Comparison of ENCODE assay signal across 8 mouse cellular contexts in genomic region chr17:29330671-29331410, GRCm38 (mm10). TPM values are rescaled to one million over a fixed set of nuclear protein-coding genes. Genes with fewer than 3 reads are reported as not detected.
A peak's percentile ranks its signal among the peaks of the same experiment; 100 is the strongest.
DNase-seq lines count a peak whose midpoint lies in the region; ATAC-seq and TF ChIP-seq lines count a peak whose summit lies in the region.

No protein-coding gene starts in this region.

- H3K4me1 ChIP-seq in lung, embryonic 14.5 days (ENCODE audit: insufficient read depth), result 0 out of 2 replicates have a peak, but pooled peaks cover 5% of the 10 kb centered on the region
- H3K4me1 ChIP-seq in heart, embryonic 15.5 days (replicated peaks), result peaks cover 31% of the 10 kb centered on the region
- H3K4me1 ChIP-seq in midbrain, embryonic 12.5 days, result peaks cover 46% of the 10 kb centered on the region

- H3K9ac ChIP-seq in lung, embryonic 14.5 days, result no peak overlapping the region
- no peak overlapping the region for H3K9ac ChIP-seq in heart, embryonic 15.5 days
- H3K9ac ChIP-seq in midbrain, embryonic 12.5 days (replicated peaks), result no peak overlapping the region

- peaks cover 7% of the 10 kb centered on the region; the same call in 1 of the 2 replicates for H3K27me3 ChIP-seq in lung, embryonic 14.5 days (ENCODE audit: insufficient read depth, low read length)
- H3K27me3 ChIP-seq in heart, embryonic 15.5 days, result peaks cover 15% of the 10 kb centered on the region
- H3K27me3 ChIP-seq in midbrain, embryonic 12.5 days, result peaks cover 15% of the 10 kb centered on the region; the same call in 1 of the 2 replicates

- no peak for TF ChIP-seq CTCF in lung, embryonic 14.5 days (IDR thresholded peaks at IDR 0.05; ENCODE audit: low read depth)

- H3K27ac ChIP-seq in lung, embryonic 14.5 days (ENCODE audit: low read depth), result no peak overlapping the region
- peak overlapping the region; percentile 70 for H3K27ac ChIP-seq in heart, embryonic 15.5 days
- peak overlapping the region; percentile 70 for H3K27ac ChIP-seq in midbrain, embryonic 12.5 days (replicated peaks)

- peaks cover 51% of the 10 kb centered on the region for H3K36me3 ChIP-seq in lung, embryonic 14.5 days (ENCODE audit: insufficient read depth)
- H3K36me3 ChIP-seq in heart, embryonic 15.5 days, result peaks cover 40% of the 10 kb centered on the region
- H3K36me3 ChIP-seq in midbrain, embryonic 12.5 days, result peaks cover 48% of the 10 kb centered on the region

- no peak overlapping the region for H3K4me3 ChIP-seq in lung, embryonic 14.5 days (ENCODE audit: low read depth, low read length)
- H3K4me3 ChIP-seq in heart, embryonic 15.5 days, result no peak overlapping the region
- H3K4me3 ChIP-seq in midbrain, embryonic 12.5 days, result no peak overlapping the region

- ATAC-seq in lung, embryonic 14.5 days (ENCODE audit: insufficient read depth), result 0 out of 2 replicates have a peak, but pooled peaks have one; percentile 5
- 0 out of 2 replicates have a peak, but pooled peaks have one; percentile 8 for ATAC-seq in heart, embryonic 15.5 days (replicated peaks; ENCODE audit: insufficient number of reproducible peaks, insufficient read depth, low FRiP score, low read depth)
- ATAC-seq in midbrain, embryonic 12.5 days (ENCODE audit: low FRiP score, low read depth), result no peak

- H3K4me2 ChIP-seq in lung, embryonic 14.5 days, result no peak overlapping the region
- H3K4me2 ChIP-seq in heart, embryonic 15.5 days, result no peak overlapping the region
- H3K4me2 ChIP-seq in midbrain, embryonic 12.5 days (replicated peaks), result no peak overlapping the region

- 21% methylated on average over 5 of the region's 5 CpGs for WGBS in lung, embryonic 14.5 days
- 10% methylated on average over 5 of the region's 5 CpGs for WGBS in heart, embryonic 15.5 days
- 16% methylated on average over 5 of the region's 5 CpGs for WGBS in midbrain, embryonic 12.5 days

- no peaks in the 10 kb centered on the region for H3K9me3 ChIP-seq in lung, embryonic 14.5 days (ENCODE audit: low read depth, low read length)
- H3K9me3 ChIP-seq in heart, embryonic 15.5 days (replicated peaks), result no peaks in the 10 kb centered on the region
- H3K9me3 ChIP-seq in midbrain, embryonic 12.5 days, result no peaks in the 10 kb centered on the region

- DNase-seq in lung, embryonic 14.5 days, result no peak
- no peak for DNase-seq in lung, adult 18-20 months
- peak; percentile 82 to 85 for DNase-seq in cerebellum, postnatal 10 days
- no peak for DNase-seq in c-Kit-positive CD71-positive TER-119-positive erythroid progenitor cells, embryonic 14.5 days (ENCODE audit: low spot score)
- no peak for DNase-seq in thymus, postnatal 0 days (ENCODE audit: low spot score)
- no peak for DNase-seq in right cerebral cortex, adult 18-20 months

RNA-seq across cellular contexts. Expression of gene Pi16, which starts 13.4 kb away (rescaled TPM):
- 0.14 TPM in 2 replicates for polyA plus RNA-seq in lung, embryonic 14.5 days (2014; fragmentation: Nextera tagmentation; extraction: Ambion mirVana)
- polyA plus RNA-seq in heart, embryonic 15.5 days (2015; fragmentation: Nextera tagmentation; extraction: Ambion mirVana), result 4.3 and 5.8 TPM in 2 replicates
- 1.3 and 2.0 TPM in 2 replicates for polyA plus RNA-seq in midbrain, embryonic 12.5 days (2016; fragmentation: Nextera tagmentation; extraction: Ambion mirVana)
- 3.7 and 4.4 TPM in 2 replicates for polyA plus RNA-seq in thymus, postnatal 0 days (2015; fragmentation: Nextera tagmentation; extraction: Ambion mirVana)

RNA-seq across cellular contexts. Expression of gene Mtch1, which starts 16.9 kb away (rescaled TPM):
- 381 and 395 TPM in 2 replicates for polyA plus RNA-seq in lung, embryonic 14.5 days (2014; fragmentation: Nextera tagmentation; extraction: Ambion mirVana)
- polyA plus RNA-seq in heart, embryonic 15.5 days (2015; fragmentation: Nextera tagmentation; extraction: Ambion mirVana), result 224 and 299 TPM in 2 replicates
- 407 and 436 TPM in 2 replicates for polyA plus RNA-seq in midbrain, embryonic 12.5 days (2016; fragmentation: Nextera tagmentation; extraction: Ambion mirVana)
- 144 and 154 TPM in 2 replicates for polyA plus RNA-seq in thymus, postnatal 0 days (2015; fragmentation: Nextera tagmentation; extraction: Ambion mirVana)

RNA-seq across cellular contexts. Expression of gene Fgd2, which starts 29.9 kb away (rescaled TPM):
- polyA plus RNA-seq in lung, embryonic 14.5 days (2014; fragmentation: Nextera tagmentation; extraction: Ambion mirVana), result 15.7 and 19.2 TPM in 2 replicates
- polyA plus RNA-seq in heart, embryonic 15.5 days (2015; fragmentation: Nextera tagmentation; extraction: Ambion mirVana), result 3.0 and 7.0 TPM in 2 replicates
- polyA plus RNA-seq in midbrain, embryonic 12.5 days (2016; fragmentation: Nextera tagmentation; extraction: Ambion mirVana), result 3.6 and 5.3 TPM in 2 replicates
- 6.8 and 7.2 TPM in 2 replicates for polyA plus RNA-seq in thymus, postnatal 0 days (2015; fragmentation: Nextera tagmentation; extraction: Ambion mirVana)

Comparison
In these comparisons a context has a peak if more than half of its experiments do, and no peak if none do; other contexts are left out.
1. DNase-seq: peak in cerebellum, postnatal 10 days (2 of 2); none in lung, embryonic 14.5 days (single experiment), lung, adult 18-20 months (0 of 2), c-Kit-positive CD71-positive TER-119-positive erythroid progenitor cells, embryonic 14.5 days (single experiment), thymus, postnatal 0 days (single experiment) and right cerebral cortex, adult 18-20 months (single experiment).